Mouse (Mus musculus) layer of hippocampus, adult 18-20 months (tissue): ENCODE data around the gene Lrrc29. TPM values are rescaled to one million over a fixed set of nuclear protein-coding genes. Genes with fewer than 3 reads are reported as not detected.

Experiments
- DNase-seq, 2 experiments: peaks; one replicate each; pipeline ENCODE4 v3.0.0; 2022; ENCODE audit warnings: low spot score in 2 of 2
- long read RNA-seq: library from polyadenylated mRNA; stranded (forward); transcript quantifications from one replicate; pipeline ENCODE4 v2.0.0, GENCODE M21; 2021
- total RNA-seq, 2 experiments: library from RNA; stranded (reverse); gene quantifications; 2 replicates each; pipeline ENCODE4 v1.2.3; 2021

Lrrc29 gene
- total RNA-seq = 1 to 10 TPM; 4.6 to 5.3 TPM
- long read RNA-seq, partial matches to known transcripts = 2 of 2 reads
- long read RNA-seq, other reads (novel, unspliced or antisense) = 0 of 2 reads

DNA sequence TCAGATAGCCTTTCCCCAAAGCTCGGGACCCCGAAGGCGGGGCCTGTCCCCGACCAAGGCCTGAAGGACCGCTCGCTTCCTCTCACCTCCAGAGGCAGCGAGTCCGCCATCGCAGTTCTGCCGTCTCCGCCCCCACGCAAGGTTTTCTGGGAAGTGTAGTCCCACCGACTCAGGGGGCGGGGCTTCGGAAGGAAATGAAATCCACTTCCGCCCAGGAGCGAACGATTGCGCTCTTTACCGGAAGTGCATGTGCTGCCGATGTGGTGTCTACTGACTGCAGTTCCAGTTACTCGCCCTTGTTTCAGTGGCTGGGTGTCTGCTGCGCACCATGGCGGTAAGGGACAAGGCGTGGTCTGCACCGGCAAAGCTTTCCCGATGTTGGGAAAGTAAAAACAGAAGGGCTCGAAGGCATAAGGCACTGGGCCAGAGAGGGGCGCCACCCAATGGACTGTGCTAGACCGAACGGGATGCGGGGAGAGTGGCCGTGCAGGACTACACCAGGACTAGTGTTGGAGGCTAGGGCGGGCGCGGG, at the start of gene Lrrc29, which contains the start of gene Tmem208:
TSS of gene Lrrc29 (minus strand) at position 138 of the 532 bp plus-strand sequence.
TSS of gene Tmem208 (plus strand) at position 214 of the 532 bp plus-strand sequence.
- DNase-seq = peak; percentile 94 to 98

GRCm38 (mm10) chr8:105374513-105374966, 48.5 kb upstream of the Lrrc29 start:
- DNase-seq = no peak

- DNase-seq = no peak
Observed at GRCm38 (mm10) chr8:105373032-105373431, 47.0 kb upstream of the Lrrc29 start, which contains the start of gene Plekhg4. Plekhg4 (plus strand) TSS chr8:105373274.

DNA sequence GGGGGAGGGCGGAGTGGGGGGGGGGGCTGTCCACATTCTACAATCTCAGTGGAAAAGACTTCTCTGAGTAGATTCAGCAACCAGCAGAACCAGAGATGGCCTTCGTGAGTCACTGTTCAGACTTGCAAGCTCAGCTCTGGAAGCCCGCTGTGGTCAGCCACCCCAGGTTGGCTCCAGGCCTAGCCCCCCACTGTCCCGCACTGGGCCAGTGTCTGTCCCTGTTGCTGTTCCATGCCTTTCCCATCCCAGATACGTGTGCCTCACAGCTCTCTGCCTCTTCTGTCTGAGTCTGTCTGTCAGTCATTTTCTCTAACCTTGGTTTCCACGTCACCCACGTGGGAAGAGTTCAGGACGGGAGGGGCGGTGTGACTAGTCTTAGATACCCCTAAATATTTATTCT, 46.4 kb upstream of the Lrrc29 start:
- DNase-seq = no peak

- no peak for DNase-seq
Observed at GRCm38 (mm10) chr8:105367107-105367506, 41.0 kb upstream of the Lrrc29 start.

- no peak for DNase-seq
Observed at GRCm38 (mm10) chr8:105361751-105362702, 35.9 kb upstream of the Lrrc29 start.

- DNase-seq = no peak
Observed at GRCm38 (mm10) chr8:105359646-105360045, 33.6 kb upstream of the Lrrc29 start.

DNA sequence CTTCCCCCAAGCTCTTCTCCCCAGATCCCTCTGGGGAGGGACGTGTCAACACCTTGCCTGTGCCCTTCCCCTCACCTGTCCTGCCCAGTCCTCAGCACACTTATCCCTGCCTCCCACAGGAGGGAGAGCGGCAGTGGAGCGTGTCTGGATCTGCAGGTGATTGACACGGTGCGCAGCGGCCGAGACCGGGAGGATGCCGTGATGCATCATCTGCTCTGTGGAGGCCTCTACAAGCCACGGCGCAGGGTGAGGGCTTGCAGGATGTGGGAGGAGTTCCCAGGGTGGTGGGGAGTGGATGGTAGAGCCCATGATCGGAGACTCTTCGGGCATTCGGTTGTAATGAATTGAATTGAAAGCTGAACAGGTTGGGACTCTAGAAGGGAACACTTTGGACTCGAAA, 33.1 kb upstream of the Lrrc29 start:
- DNase-seq = no peak

- no peak for DNase-seq
Observed at GRCm38 (mm10) chr8:105356681-105357080, 30.6 kb upstream of the Lrrc29 start.

DNA sequence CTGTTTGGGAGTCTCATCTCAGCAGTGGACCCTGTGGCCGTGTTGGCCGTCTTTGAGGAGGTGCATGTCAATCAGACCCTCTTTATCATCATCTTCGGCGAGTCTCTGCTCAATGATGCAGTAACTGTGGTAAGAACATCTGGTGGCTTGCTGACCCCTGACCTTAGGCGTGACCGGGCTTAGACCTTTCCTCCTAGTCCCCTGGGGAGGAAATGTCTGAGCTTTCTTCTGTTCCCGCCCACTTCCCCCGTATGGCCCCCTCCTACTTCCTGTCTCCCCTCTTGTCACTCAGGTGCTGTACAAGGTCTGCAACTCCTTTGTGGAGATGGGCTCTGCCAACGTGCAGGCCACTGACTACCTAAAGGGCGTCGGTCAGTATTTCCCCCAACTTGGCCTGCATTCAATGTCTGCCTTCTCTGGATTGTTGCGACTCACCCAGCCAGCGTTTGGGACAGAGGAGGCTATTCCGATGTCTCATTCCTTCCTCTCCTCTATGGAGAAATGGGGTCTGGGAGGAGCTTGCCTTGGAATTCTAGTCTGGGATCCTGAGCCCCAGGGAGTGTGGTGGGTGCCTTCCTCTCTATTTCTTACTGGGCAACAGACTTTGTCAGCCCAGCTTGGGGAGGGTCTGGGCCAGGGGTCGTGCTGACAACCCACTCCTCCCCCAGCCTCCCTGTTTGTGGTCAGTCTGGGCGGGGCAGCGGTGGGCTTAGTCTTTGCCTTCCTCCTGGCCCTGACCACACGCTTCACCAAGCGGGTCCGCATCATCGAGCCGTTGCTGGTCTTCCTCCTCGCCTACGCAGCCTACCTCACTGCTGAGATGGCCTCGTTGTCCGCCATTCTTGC, 29.3 kb upstream of the Lrrc29 start:
- DNase-seq = no peak

- DNase-seq = no peak
Observed at GRCm38 (mm10) chr8:105354549-105354948, 28.5 kb upstream of the Lrrc29 start.

- no peak for DNase-seq
Observed at GRCm38 (mm10) chr8:105353583-105354135, 27.6 kb upstream of the Lrrc29 start.

DNA sequence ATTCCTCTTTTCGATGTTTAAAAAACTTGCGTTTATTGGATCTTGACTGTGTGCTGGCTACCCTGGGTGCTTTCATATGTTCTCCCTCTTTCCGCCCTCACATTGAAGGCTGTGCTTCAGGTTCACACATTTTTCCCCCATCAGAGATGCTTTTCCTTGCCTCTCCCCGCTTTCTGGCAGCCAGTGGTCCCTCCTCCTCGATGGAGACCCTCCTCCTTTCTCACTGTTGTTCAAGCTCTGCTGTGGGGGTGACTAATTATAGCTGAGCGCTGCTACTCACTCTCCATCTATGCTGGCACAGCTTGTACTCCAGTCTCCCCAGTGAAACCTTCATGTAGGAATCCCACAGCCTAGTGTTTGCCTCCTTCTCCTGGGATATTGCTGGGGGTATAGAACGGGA, 24.1 kb upstream of the Lrrc29 start:
- no peak for DNase-seq

GRCm38 (mm10) chr8:105349096-105349771, 23.2 kb upstream of the Lrrc29 start:
- no peak for DNase-seq

DNA sequence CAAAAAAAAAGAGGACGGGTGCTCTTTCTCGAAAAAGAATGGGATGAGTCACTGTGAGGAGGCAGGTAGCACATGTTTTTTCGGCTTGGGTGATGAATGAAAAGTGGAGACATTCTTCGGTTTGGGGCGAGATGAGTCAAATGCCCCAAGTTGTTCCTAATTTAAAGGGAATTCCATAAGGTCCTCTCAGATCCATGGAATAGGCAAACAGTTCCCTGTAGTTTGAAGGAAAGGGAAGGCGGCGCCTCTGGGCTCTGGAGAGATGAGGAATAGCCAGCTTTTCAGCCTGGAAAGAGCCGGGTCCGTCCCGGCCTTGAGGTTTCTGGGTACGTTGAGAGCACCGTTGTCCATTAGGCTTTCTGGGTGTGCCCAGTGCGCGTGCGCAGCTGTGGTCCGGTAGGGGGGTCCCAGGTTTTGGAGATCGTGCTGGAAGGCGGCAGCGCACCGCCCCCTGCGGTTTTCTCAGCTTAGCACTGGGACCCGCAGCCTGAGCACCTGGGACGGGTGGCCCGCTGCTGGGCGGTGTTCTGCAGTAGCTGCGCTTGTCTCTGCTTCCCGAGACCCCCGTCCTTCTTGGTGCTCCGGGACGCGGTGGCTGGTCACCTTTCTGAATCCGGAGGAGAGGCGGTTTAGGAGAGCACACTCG, 22.5 kb upstream of the Lrrc29 start, which contains the start of gene Slc9a5:
TSS of gene Slc9a5 (plus strand) at position 394 of the 646 bp plus-strand sequence.
- peak in 1 of 2 experiments; percentile 31 for DNase-seq

DNA sequence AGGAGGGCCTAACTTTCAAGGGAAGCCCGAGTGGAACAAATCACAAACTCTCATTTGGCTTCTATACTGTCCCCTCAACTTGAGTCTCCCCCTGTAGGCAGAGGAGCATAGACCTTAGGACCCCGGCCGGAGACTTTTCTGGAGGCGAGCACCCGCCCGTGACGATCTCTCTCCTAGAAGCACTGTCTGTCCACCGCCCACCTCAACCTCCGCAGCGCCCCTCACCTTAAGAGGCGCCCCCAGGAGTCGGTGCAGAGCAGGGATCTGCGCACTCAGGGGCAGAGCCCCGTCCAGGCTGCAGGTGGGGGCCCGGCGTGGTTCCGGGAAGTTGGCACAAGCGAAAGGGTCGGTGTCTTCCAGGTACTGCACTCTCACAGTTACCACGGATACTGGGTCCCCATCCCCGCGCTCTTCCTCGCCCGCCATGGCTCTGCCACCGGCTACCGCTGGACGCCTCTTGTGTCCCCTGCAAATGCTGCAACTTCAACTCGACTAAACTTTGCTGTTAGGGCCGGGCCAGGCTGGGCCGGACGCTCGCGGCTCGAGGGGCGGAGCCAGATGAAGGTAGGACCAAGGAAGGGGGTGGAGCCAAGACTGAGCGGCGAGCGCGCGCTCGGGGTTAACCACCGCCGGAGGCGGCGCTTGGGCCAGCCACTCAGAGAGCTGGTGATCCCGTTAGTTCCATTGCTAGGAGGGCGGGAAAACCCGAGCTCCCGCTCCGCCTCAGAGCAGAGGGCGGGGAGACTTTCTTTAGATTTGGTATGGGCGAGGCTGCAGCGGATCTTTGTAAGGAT, 21.5 kb upstream of the Lrrc29 start, which contains the start of gene Fhod1:
TSS of gene Fhod1 (minus strand) at position 526 of the 794 bp plus-strand sequence.
- peak; percentile 70 to 85 for DNase-seq

GRCm38 (mm10) chr8:105346611-105347427, 20.7 kb upstream of the Lrrc29 start:
- DNase-seq = no peak
